Mouse (Mus musculus) lung, adult 2 months (tissue): ENCODE data around the gene Trmt112. TPM values are rescaled to one million over a fixed set of nuclear protein-coding genes. Genes with fewer than 3 reads are reported as not detected.
"Not testable (repeated sequence)": the region's sequence is repeated elsewhere in the genome, so short reads cannot be mapped to it uniquely, and the experiment has no call there.

Experiments used
- DNase-seq: peaks from one replicate; pipeline ENCODE4 v3.0.0; 2022
- H3K4me1 ChIP-seq: fragments of 200-500 bp; 2 replicates; pipeline ENCODE4 v1.6.1; 2011; ENCODE audit warnings: low read length; ENCODE audit not compliant: control insufficient read depth, insufficient read depth
- H3K4me3 ChIP-seq: fragments of 200-500 bp; replicated peaks from 2 replicates; pipeline ENCODE3; 2011; ENCODE audit warnings: low read depth, mild to moderate bottlenecking, control low read depth, low read length; ENCODE audit errors: extremely low read depth
- CTCF ChIP-seq: fragments of 200-500 bp; IDR thresholded peaks from 2 replicates; pipeline ENCODE4 v1.5.1; 2011; ENCODE audit warnings: mild to moderate bottlenecking, low read length, control low read depth; ENCODE audit not compliant: insufficient read depth
- POLR2A ChIP-seq: fragments of 200-500 bp; IDR thresholded peaks from 2 replicates; pipeline ENCODE4 v1.6.1; 2011; ENCODE audit warnings: low read depth, mild to moderate bottlenecking, control low read depth, low read length, borderline replicate concordance; ENCODE audit errors: extremely low read depth
- WGBS: fragments of 180-500 bp; shearing (Covaris S2); methylation state at CpG from one replicate; pipeline ENCODE4 v1.1.7; 2018; 5-methylcytosine and 5-hydroxymethylcytosine counted together
- polyA plus RNA-seq: library from polyadenylated mRNA; depleted of rRNA; stranded (reverse); fragments of >200 nt; gene quantifications from 2 replicates; pipeline ENCODE4 v1.2.3, GENCODE M21; 2012

Trmt112 gene
- polyA plus RNA-seq, 1 experiment = 115 TPM

DNA sequence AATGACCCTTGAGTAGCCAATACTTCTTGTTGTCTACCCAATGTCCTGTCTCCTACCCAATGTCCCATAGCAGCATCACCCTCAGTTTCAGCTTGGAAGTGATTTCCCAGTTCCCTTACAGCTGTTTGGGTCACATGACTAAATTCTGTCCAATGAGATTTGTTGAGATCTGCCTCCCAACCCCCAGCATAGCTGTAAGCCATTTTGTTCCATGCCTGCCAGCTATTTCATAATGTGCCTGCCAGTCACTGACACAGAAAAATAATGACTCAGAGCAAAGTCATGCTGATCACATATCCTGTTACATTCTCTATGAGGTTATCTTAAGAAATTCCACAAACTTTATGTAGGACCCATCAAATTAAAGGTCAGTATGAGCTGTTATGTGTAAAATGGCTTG, 32.7 kb upstream of the Trmt112 start:
- Histone ChIP-seq H3K4me1 (no peaks in the 10 kb centered on the region), H3K4me3 (no peak overlapping the region)
- TF ChIP-seq POLR2A (no peak), CTCF (no peak)
- no peak for DNase-seq

DNA sequence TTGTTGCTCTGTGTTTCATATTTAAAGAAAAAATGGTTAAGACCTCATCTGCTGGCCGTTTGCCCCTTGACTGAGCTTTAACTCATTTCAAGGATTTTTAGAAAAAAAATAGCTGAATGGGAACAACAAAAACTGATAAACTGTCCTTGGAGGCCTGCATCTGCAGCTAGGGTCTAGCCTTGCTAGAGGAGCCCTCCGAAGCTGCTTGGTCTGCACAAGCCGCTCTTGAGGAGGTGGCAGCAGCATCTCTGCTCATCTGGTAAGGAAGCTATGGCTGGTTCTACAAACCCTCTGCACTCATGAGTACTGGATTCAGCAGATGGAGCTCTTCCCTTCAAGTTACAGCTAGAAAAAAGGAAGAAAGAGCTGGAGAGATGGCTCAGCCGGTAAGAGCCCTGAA, 31.5 kb upstream of the Trmt112 start:
- WGBS = 73% methylated on average over 4 of the region's 4 CpGs
- no peak for DNase-seq
- Histone ChIP-seq H3K4me1 (no peaks in the 10 kb centered on the region), H3K4me3 (no peak overlapping the region)
- TF ChIP-seq POLR2A = no peak
- TF ChIP-seq CTCF = no peak

GRCm38 (mm10) chr19:6892512-6892911, 17.0 kb upstream of the Trmt112 start:
- H3K4me1 ChIP-seq = no peaks in the 10 kb centered on the region
- DNase-seq = no peak
- WGBS = 52% methylated on average over 4 of the region's 4 CpGs
- no peak overlapping the region for H3K4me3 ChIP-seq
- TF ChIP-seq POLR2A = no peak
- no peak for TF ChIP-seq CTCF

DNA sequence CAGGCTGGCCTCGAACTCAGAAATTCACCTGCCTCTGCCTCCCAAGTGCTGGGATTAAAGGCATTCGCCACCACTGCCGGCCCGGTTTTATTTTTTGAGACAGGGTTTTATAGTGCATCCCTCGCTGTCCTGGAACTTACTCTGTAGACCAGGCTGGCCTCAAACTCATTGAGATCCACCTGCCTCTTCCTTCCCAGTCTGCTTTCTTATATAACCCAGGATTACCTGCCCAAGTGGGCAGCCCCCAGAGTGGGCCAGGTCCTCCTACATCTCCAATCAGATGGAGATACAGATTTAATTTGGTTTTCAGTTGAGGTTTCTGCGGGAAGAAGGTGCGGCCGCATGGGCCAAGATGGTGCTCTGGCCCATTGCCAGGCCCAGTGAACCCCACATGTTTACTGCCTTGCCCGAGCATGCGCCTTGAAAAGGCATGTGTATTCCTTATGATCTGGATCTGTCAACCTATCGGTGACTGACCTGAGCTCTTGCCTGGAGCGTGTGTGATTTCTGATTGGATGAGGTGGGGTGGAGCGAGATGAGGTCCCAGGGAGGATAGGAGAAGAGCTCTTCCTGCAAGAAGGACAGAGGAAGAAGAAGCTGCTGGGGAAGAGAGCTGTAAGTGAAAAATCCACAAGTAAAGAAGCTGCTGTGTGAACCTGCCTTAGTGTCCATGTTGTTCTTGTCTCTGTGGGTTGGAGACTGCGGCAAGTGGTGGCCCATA, 15.6 kb upstream of the Trmt112 start:
- no peak overlapping the region for H3K4me3 ChIP-seq
- H3K4me1 ChIP-seq = no peaks in the 10 kb centered on the region
- TF ChIP-seq POLR2A (no peak), CTCF (no peak)
- no peak for DNase-seq
- 93% methylated on average over 14 of the region's 14 CpGs for WGBS

DNA sequence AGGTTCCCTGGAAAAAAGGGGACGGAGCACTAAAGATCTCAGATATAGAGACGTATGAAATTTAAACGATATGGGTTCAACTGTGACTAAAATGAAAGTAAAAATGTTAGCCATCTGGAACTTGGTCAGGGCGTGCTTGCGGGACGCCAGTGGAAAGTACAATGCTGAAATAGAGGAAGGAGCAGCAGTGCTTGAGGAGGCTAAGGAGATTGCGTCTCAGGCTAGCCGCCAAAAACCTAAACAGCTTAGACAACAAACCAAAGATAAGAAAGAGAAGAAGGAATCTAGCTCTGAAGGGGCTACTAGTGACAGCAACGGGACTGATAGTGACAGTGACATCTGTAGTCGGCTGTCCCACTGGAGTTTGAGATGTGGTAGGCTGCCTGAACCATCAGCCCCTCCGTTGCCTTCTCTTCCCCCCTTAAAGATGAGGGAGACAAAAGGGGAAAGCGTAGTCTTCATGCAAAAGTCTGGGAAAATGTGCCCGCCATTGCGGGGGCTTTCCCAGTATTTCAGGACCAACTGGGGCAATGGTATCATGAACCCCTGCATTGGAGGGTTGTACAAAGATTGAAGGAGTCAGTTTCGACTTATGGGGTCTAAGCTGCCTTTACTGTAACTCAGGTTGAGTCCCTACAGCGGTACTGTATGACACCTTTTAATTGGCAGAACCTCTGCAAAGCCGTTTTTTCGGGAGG, 13.7 kb upstream of the Trmt112 start:
- not testable (repeated sequence) for H3K4me1 ChIP-seq, DNase-seq, H3K4me3 ChIP-seq
- 67% methylated on average over 18 of the region's 18 CpGs for WGBS

GRCm38 (mm10) chr19:6899641-6900040, 9.9 kb upstream of the Trmt112 start:
- no peak for TF ChIP-seq CTCF
- no peak for TF ChIP-seq POLR2A
- WGBS = 77% methylated on average over 4 of the region's 4 CpGs
- no peak for DNase-seq
- H3K4me1 ChIP-seq = no peaks in the 10 kb centered on the region
- H3K4me3 ChIP-seq = no peak overlapping the region

GRCm38 (mm10) chr19:6903031-6903430, 6.5 kb upstream of the Trmt112 start:
- Histone ChIP-seq H3K4me3 (no peak overlapping the region), H3K4me1 (no peaks in the 10 kb centered on the region; the same call in 1 of the 2 replicates)
- TF ChIP-seq CTCF = no peak
- no peak for TF ChIP-seq POLR2A
- no peak for DNase-seq
- 79% methylated on average over 1 of the region's 1 CpGs for WGBS

- no peak overlapping the region for H3K4me3 ChIP-seq
- peaks cover 4% of the 10 kb centered on the region for H3K4me1 ChIP-seq
- 73% methylated on average over 2 of the region's 2 CpGs for WGBS
- TF ChIP-seq CTCF (no peak), POLR2A (no peak)
- DNase-seq = no peak
These were observed 4.7 kb upstream of the Trmt112 start for GRCm38 (mm10) chr19:6904846-6905245.

GRCm38 (mm10) chr19:6905498-6906159, 3.9 kb upstream of the Trmt112 start:
- no peak for TF ChIP-seq POLR2A
- no peak for TF ChIP-seq CTCF
- no peak for DNase-seq
- H3K4me3 ChIP-seq = no peak overlapping the region
- H3K4me1 ChIP-seq = peaks cover 4% of the 10 kb centered on the region
- WGBS = 92% methylated on average over 11 of the region's 11 CpGs

DNA sequence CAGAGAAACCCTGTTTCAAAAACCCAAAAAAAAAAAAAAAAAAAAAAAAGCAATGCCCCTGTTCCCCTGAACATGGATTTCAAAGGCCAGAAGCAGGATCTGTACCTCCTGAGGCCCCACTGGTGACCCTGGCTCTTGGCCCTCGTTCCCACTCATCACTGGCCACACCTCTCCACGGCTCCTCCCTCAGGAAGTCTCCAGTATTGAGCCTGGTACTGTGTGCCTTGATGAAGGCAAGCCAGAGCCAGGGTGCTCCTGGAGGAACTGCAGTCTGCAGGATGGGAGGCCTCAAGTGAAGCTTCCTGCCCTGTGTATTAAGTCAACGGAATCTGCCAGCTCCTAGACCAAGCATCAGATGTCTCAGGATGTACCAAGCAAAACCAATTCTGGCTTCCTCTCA, 3.3 kb upstream of the Trmt112 start:
- H3K4me1 ChIP-seq = peaks cover 4% of the 10 kb centered on the region
- DNase-seq = no peak
- TF ChIP-seq POLR2A = no peak
- TF ChIP-seq CTCF = no peak
- no peak overlapping the region for H3K4me3 ChIP-seq
- 50% methylated on average over 3 of the region's 3 CpGs for WGBS
